Mouse (Mus musculus) lung, embryonic 16.5 days (tissue): ENCODE data around the gene Rdh8. TPM values are rescaled to one million over a fixed set of nuclear protein-coding genes. Genes with fewer than 3 reads are reported as not detected.

Experiments
- ATAC-seq: fragments of 200-750 bp; cut with Nextera tagmentation; 2 replicates; pipeline ENCODE4 v1.8.0; 2017; ENCODE audit warnings: low read depth, mild to moderate bottlenecking, moderate library complexity
- H3K27ac ChIP-seq: fragments of 300-500 bp; sonication (generic); 2 replicates; pipeline ENCODE4 v1.5.1; 2014; ENCODE audit warnings: mild to moderate bottlenecking, control low read depth, low read length
- H3K27me3 ChIP-seq: fragments of 300-500 bp; sonication (generic); 2 replicates; pipeline ENCODE4 v1.6.1; 2014; ENCODE audit warnings: low read depth, low read length, mixed read lengths; ENCODE audit not compliant: control insufficient read depth, insufficient read depth
- H3K36me3 ChIP-seq: fragments of 300-500 bp; sonication (generic); 2 replicates; pipeline ENCODE4 v1.6.1; 2014; ENCODE audit warnings: low read length; ENCODE audit not compliant: control insufficient read depth, insufficient read depth
- H3K4me1 ChIP-seq: fragments of 300-500 bp; sonication (generic); replicated peaks from 2 replicates; pipeline ENCODE4 v1.6.1; 2014; ENCODE audit warnings: low read length, mixed read lengths; ENCODE audit not compliant: control insufficient read depth, insufficient read depth
- H3K4me2 ChIP-seq: fragments of 300-500 bp; sonication (generic); 2 replicates; pipeline ENCODE4 v1.6.1; 2014; ENCODE audit warnings: low read depth, low read length, control low read depth
- H3K4me3 ChIP-seq: fragments of 300-500 bp; sonication (generic); 2 replicates; pipeline ENCODE4 v1.5.1; 2014; ENCODE audit warnings: mild to moderate bottlenecking, low read length, control low read depth
- H3K9ac ChIP-seq: fragments of 300-500 bp; sonication (generic); 2 replicates; pipeline ENCODE4 v1.6.1; 2014; ENCODE audit warnings: low read length, control low read depth
- H3K9me3 ChIP-seq: fragments of 300-500 bp; sonication (generic); 2 replicates; pipeline ENCODE4 v1.6.1; 2016; ENCODE audit warnings: low read length; ENCODE audit not compliant: control insufficient read depth
- WGBS: fragments of 180-500 bp; shearing (Covaris S2); extraction: QIAGEN DNeasy Blood & Tissue Kit; methylation state at CpG from one replicate; pipeline ENCODE4 v1.1.7; 2014; 5-methylcytosine and 5-hydroxymethylcytosine counted together
- polyA plus RNA-seq: library from polyadenylated mRNA; unstranded; fragments of >200 nt; fragmentation: Nextera tagmentation; extraction: Ambion mirVana; gene quantifications from 2 replicates; pipeline ENCODE4 v1.2.1, GENCODE M21; 2015

Gene Rdh8
- not detected in 2 replicates for polyA plus RNA-seq

DNA sequence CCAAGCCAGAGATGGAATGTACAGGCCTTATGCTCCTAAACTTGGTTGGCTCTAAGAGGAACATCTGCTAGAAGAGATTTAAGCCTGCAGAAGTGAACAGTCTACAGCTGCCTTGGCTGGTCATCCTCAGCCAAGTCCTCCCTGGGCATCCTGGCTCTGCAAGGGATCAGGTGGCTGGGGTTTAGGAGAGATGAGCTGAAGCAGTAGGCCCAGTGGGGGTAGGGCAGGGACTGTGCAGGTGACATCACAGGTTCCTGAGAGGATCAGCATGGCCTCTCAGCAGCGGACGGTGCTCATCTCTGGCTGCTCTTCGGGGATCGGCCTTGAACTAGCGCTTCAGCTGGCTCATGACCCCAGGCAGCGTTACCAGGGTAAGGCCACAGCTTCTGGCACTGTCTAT lies at the start of gene Rdh8:
Rdh8 (plus strand) TSS at position 268 of the 400 bp plus-strand sequence.
- Histone ChIP-seq H3K4me1 (peaks cover 3% of the 10 kb centered on the region; the same call in 1 of the 2 replicates), H3K36me3 (no peaks in the 10 kb centered on the region), H3K9ac (no peak within 1 kb of the TSS), H3K4me2 (no peak within 1 kb of the TSS), H3K9me3 (no peaks in the 10 kb centered on the region), H3K27ac (no peak within 1 kb of the TSS), H3K4me3 (no peak within 1 kb of the TSS), H3K27me3 (peaks cover 3% of the 10 kb centered on the region; the same call in 1 of the 2 replicates)
- WGBS, result 78% methylated on average over 6 of the region's 6 CpGs
- no peak for ATAC-seq

DNA sequence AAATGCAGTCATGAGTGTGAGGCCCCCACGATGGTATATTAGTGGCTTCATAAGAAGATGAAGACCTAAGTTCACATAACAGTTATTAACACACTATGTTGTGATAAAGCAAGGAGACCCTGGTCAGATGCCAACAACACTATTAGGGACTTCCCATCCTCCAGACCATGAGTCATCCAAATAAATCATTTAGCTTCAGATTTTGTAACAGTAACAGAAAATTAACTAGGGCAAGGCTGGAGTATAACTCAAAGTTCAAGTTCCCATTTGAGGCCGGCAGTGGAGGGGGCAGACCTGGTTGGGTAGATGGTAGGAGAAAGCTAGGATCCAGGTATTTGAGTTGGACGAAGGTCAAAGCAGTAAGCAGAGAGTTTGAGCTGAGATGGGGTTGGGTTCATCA lies 37.0 kb upstream of the Rdh8 start:
- Histone ChIP-seq H3K4me1 (no peaks in the 10 kb centered on the region), H3K9me3 (no peaks in the 10 kb centered on the region), H3K27me3 (no peaks in the 10 kb centered on the region), H3K4me2 (no peak overlapping the region), H3K27ac (no peak overlapping the region), H3K36me3 (no peaks in the 10 kb centered on the region), H3K9ac (no peak overlapping the region), H3K4me3 (no peak overlapping the region)
- 66% methylated on average over 3 of the region's 3 CpGs for WGBS
- no peak for ATAC-seq

DNA sequence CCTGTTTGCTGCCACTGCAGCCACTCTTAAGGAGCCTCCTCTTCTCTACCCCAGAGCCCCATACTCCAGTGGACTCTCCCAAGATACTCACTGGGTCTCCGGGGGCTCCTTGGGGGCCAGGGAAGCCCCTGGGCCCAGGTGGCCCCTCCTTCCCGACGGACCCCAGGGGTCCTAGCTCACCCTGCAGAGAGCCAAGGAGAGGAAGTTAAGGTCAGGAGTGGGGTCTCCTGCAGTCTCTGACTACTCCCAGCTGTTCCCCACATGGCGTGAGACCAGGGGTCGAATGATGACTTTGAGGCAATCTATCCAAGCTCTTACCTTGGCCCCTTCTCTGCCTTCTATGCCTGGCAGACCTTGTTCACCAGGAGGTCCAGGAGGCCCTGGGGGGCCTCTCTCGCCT lies 33.2 kb upstream of the Rdh8 start:
- no peaks in the 10 kb centered on the region for H3K9me3 ChIP-seq
- H3K4me1 ChIP-seq, result no peaks in the 10 kb centered on the region
- no peak overlapping the region for H3K27ac ChIP-seq
- H3K4me2 ChIP-seq, result no peak overlapping the region
- H3K4me3 ChIP-seq, result no peak overlapping the region
- no peaks in the 10 kb centered on the region for H3K36me3 ChIP-seq
- WGBS, result 48% methylated on average over 6 of the region's 6 CpGs
- ATAC-seq, result no peak
- no peaks in the 10 kb centered on the region for H3K27me3 ChIP-seq
- H3K9ac ChIP-seq, result no peak overlapping the region

DNA sequence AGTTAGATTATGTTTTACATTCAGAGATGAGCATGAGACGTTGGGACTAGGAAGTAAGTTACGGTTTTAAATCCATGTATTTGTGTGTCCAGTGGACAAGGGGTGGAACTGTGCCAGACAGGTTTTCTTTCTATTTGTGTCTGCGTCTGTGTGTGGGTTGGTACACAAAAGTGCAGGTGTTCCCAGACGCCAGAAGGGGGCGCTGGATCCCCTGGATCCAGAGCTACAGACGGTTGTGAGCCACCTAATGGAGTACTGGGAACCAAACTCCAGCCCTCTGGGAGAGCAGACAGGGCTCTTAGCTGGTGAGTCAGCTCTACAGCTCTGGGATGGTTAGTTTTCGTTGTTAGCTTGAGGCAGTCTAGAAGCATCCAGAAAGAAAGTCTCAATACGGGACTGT lies 30.3 kb upstream of the Rdh8 start:
- Histone ChIP-seq H3K4me3 (no peak overlapping the region), H3K4me1 (no peaks in the 10 kb centered on the region), H3K27ac (no peak overlapping the region), H3K9me3 (no peaks in the 10 kb centered on the region), H3K36me3 (no peaks in the 10 kb centered on the region), H3K4me2 (no peak overlapping the region), H3K27me3 (no peaks in the 10 kb centered on the region), H3K9ac (no peak overlapping the region)
- ATAC-seq, result no peak
- WGBS, result 69% methylated on average over 8 of the region's 8 CpGs

DNA sequence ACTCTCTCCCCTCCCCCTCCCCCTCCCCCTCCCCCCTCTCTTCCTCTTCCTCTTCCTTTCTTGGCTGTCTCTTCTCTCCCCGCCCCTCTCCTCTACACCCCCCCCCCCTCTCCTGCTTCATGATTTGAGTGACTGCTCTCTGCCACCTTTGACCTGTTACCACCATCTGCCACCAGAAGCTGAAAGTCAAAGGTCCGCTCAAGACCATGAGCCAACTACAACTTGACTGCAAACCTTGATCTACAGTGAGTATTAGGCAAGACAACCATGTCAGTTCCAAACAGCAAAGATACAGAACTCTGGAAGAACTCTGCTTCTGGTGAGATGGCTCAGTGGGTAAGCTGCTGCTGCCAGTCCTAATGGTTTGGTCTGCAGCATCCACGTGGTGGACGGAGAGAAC lies 28.7 kb upstream of the Rdh8 start:
- Histone ChIP-seq H3K4me3 (no peak overlapping the region), H3K27me3 (no peaks in the 10 kb centered on the region), H3K4me1 (0 out of 2 replicates have a peak, but pooled peaks cover 3% of the 10 kb centered on the region), H3K4me2 (no peak overlapping the region), H3K27ac (no peak overlapping the region), H3K9ac (no peak overlapping the region), H3K36me3 (no peaks in the 10 kb centered on the region), H3K9me3 (no peaks in the 10 kb centered on the region)
- 80% methylated on average over 3 of the region's 4 CpGs for whole genome bisulfite sequencing
- ATAC-seq, result no peak

DNA sequence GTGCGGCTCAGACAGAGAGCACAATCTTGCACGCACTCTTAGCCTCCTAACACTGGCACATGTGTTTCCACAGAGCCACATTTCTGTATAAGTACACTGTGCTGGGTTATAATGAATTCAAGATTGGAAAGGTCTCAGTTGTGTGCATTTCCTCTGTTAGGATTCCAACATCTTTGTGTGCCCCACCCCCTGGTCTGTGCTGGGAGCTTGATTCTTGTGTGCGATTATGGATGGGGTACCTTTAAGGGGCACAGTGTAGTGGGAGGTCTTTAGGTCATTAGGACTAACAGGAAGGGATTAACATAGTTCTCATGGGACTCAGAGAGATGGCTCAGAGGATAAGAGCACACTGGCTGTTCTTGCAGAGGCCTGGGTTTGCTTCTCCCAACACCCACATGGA lies 28.0 kb upstream of the Rdh8 start:
- Histone ChIP-seq H3K27ac (no peak overlapping the region), H3K4me3 (no peak overlapping the region), H3K9me3 (no peaks in the 10 kb centered on the region), H3K9ac (no peak overlapping the region), H3K36me3 (no peaks in the 10 kb centered on the region), H3K4me1 (0 out of 2 replicates have a peak, but pooled peaks cover 3% of the 10 kb centered on the region), H3K4me2 (no peak overlapping the region), H3K27me3 (no peaks in the 10 kb centered on the region)
- WGBS, result 60% methylated on average over 3 of the region's 3 CpGs
- no peak for ATAC-seq

DNA sequence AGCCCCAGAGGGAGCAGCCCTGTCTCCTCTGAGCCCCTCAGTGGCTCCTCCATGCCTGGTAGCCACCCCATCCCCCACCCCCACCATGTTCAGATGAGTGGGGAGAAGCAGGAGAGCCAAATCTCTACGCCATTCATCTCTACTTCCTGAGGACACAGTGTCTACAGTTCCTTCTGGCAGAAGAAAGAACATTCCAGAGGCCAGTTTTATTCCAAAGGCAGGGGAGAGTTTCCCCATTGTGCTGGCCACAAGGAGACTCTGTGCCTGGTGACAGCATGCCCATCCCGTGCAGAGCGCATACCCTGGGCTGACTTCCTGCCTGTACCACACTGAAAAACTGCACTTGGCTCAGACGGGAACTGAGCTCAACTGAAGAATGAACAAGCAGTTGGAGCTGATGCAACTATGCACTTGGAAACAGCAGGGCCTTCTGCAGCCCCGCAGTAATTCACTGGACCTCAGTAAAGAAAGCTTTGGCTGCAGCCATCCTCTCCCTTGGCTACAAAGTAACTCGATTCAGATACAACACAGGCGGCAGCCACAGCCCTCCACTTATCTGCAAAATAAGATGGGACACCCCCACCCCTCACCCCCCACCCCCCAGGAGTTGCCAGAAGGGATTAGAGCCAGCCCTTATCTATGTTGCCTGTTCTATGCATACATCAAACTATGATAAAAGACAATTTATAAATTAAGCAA lies 24.0 kb upstream of the Rdh8 start:
- Histone ChIP-seq H3K27ac (peak overlapping the region; percentile 54), H3K36me3 (no peaks in the 10 kb centered on the region), H3K9me3 (no peaks in the 10 kb centered on the region), H3K4me2 (no peak overlapping the region), H3K4me1 (0 out of 2 replicates have a peak, but pooled peaks cover 3% of the 10 kb centered on the region), H3K4me3 (no peak overlapping the region), H3K27me3 (no peaks in the 10 kb centered on the region), H3K9ac (no peak overlapping the region)
- WGBS, result 15% methylated on average over 7 of the region's 7 CpGs
- ATAC-seq, result peak; percentile 86

DNA sequence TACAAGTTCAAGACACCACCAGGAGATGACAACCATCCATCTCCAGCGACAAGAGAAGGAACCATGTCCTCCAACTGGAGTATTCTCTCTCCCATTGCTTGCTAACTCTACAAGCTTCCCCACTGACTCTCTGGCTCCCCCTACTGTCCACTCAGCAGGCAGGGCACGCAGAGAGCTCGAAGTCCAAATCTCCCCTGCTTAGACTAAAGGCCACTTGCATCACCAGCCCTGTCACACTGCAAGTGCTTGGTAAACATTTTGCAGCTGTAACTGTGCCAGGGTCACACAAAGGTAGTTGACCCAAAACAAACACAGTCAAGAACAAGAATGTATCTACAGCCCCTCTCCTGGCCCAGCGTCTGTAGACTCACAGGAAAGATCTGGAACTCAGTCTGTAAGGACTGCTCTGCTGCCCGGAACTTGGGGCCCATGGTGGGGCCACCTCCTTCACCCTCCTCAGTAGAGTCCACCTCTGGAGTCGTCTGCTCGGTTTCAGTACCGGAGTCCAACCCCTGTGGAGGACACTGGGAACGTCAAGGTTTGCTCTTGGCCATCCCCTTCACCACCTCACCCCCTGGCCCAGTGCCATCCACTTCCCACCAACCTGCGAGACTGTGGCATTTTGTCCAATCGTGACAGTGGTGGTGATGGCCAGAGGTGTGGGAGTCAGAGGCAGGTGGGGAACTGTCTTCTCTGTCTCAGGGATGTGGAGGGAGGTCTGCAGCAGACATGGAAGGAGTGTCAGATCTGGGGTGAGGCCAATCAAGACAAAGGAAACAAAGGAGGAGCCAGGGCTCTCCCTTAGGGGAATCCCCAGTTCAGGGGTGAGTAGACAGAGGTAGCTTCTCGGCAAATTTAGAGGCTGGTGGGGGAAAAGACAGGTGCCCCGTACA lies 13.8 kb upstream of the Rdh8 start:
- Histone ChIP-seq H3K9me3 (no peaks in the 10 kb centered on the region), H3K9ac (no peak overlapping the region), H3K36me3 (no peaks in the 10 kb centered on the region), H3K27ac (no peak overlapping the region), H3K4me2 (no peak overlapping the region), H3K4me3 (no peak overlapping the region), H3K4me1 (no peaks in the 10 kb centered on the region), H3K27me3 (no peaks in the 10 kb centered on the region)
- ATAC-seq, result peak; percentile 54; the same call in 1 of the 2 replicates
- WGBS, result 59% methylated on average over 13 of the region's 13 CpGs

DNA sequence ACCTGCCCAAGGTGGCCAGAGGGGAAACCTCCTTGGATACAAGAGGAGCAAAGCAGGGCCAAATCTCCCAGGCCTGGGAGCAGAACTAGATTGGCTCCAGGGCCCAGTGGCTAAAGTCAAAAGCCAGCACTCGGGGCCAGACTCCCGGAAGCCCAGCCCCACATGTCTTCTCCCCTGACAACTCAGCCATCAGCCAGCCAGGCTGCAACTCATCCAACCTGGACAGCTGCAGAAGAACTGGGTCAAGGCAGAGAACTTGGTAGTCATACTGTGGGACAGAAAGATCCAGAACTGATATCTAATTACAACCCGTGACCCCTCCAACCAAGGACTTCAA lies 13.2 kb upstream of the Rdh8 start:
- Histone ChIP-seq H3K4me2 (no peak overlapping the region), H3K4me1 (no peaks in the 10 kb centered on the region), H3K9ac (no peak overlapping the region), H3K27ac (no peak overlapping the region), H3K4me3 (no peak overlapping the region), H3K27me3 (no peaks in the 10 kb centered on the region), H3K36me3 (no peaks in the 10 kb centered on the region), H3K9me3 (no peaks in the 10 kb centered on the region)
- no peak for ATAC-seq
- WGBS, result 73% methylated on average over 3 of the region's 3 CpGs
